Mouse (Mus musculus) induced T-regulatory cell, adult 2 months (primary cell): ENCODE measurements at regions not wholly inside any gene's neighbourhood (a gene's known extent, or its start where the extent isn't known, plus 50 kb on each side); places are given as distances from the start of the nearest gene placed in this dataset.

Source experiments
- DNase-seq: peaks from one replicate; pipeline ENCODE4 v3.0.0-alpha.2; 2012; ENCODE audit warnings: low read depth

DNA sequence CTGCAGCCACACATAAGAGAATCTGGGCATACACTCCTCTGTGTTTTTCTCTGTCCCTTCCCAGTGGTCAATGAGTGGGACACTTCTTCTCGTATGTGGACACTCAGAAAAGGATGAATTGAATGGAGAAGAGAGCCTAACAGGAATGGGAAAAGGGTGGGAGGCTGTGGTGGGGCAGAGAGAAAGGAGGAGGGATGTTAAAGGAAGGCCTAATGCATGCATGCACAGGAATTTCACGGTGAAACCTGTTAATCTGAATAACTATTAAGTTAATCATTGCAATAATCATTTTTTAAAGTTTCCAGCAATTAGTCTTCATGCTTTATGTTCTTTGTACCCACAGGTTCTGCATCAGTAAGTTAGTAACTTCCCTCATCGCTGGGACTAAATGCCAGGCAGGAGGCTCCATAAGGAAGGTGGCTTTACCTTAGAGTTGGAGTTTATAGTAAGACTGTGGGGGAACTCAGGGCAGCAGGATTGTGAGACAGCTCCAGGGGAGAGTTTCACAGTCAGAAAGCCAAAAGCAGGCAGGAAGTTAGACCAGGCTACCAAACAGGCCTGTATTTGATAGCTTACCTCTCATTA, 305.3 kb upstream of the Adamts16 start:
- no peak for DNase-seq

- DNase-seq, result no peak
These were observed 297.2 kb upstream of the Adamts16 start for GRCm38 (mm10) chr13:71138745-71139312.

DNA sequence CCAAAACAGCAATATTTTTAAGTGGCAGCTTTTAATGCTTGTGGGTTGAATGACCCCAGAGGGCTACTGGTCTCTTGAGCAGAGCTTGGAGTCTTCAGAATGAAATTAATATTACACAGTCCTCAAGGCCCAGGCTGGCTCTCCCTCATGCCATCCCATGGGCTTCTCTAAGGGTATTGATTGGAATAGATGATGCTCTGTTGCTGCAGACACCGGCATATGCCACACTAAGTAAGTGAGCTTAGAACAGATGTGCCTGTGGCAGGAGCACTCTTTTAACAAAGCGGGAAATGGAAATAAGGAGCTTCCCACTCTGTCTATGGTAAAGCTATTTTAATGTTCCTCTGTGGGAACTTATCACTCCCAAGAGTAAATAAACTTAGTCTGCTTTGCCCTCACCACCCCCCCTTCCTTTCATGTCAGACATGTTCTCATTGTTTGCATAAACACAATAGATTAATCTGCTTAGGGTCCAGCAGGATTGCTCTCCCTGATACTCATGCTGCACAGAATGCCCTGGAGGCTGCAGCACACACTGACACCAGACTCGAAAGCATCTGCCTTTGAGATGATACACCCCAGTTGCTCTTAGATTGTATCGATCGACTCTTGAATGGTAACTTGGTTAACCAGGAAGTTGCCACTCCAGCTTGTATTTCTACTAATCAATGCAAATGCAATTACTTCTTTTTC, 294.5 kb upstream of the Adamts16 start:
- no peak for DNase-seq

DNA sequence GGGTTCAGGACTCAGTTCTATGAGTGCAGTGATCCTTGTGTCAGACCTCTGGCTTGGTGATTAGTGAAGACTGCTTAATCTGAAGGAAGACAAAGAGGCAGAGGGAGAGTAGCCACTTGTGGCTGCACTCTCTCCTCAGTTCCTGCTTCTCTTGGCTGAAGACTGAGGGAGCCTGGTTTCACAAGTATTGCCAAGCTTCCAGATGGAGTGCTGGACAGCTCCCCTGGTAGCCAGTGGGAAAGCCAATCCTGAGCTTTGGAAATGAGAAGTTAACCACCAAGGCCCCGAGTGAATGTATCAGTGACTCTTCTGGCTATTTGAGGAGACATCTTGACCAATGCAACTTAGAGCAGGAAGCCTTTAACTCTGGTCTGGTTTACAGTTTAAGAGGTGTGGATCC, 279.9 kb upstream of the Adamts16 start:
- no peak for DNase-seq

DNA sequence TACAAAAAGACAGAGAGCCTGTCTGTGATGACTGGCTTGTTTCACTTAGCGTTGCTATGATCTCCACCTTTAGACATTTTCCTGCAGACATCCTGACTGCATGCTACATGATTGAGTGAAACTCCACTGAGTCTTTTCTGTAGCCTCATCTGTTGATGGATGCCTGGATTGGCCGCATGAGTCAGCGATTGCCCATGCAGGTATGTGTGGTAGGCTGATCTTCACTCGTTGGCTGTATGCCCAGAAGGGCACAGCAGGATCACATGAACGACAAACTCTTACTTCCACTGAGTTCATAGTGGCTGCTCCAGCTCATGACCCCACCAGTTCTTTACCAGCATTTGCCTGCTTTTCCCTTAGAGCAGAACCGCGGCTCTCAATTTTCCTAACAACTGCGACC, 266.6 kb upstream of the Adamts16 start:
- no peak for DNase-seq

DNA sequence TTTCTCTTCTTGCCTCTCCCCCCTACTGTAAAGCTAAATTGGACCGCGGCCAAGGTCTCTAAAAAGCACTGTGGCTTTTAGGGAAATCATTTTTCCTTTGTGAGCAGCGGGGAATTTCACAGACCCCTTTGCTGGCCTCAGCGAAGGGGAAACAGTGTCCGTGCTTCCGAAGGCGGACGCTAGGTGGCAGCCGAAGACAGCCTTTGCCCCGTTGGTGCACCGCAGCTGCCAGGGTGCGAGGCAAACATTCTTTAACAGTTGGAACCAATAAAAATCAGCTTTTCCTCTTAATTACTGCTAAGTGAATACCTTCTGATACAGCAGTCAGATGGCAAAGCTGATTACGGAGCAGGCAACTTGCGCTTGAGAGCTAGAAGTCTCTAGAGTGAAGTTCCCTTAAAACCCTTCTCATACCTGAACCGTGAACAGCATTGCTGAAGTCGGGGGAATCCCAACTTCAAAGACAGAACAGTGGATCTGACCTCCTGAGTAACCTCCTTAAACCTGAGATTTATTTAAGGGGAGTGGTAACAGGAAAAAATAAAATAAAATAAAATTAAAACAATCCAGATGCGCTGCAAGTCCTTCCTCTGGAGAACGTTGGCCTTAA, 263.7 kb upstream of the Adamts16 start:
- DNase-seq, result peak; percentile 0

- DNase-seq, result no peak
These were observed 263.0 kb upstream of the Adamts16 start for GRCm38 (mm10) chr13:71104419-71105228.

DNA sequence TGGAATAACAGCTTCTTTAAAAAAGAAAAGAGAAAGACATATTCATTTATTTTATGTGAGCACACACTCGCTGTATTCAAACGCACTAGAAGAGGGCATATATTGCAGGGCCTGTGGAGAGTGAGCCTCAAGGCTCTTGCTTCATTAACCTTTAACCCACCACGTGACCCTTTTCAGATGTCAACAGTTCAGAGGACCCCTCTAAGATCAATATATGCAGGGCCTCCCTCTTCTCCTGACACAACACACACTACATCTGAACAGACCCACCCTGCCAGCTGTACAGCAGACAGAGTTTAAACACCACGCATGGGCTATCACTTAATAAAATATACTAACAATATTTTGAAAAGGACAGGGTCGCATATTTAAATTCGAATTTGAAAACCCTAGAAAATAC, 242.7 kb upstream of the Adamts16 start:
- no peak for DNase-seq

DNA sequence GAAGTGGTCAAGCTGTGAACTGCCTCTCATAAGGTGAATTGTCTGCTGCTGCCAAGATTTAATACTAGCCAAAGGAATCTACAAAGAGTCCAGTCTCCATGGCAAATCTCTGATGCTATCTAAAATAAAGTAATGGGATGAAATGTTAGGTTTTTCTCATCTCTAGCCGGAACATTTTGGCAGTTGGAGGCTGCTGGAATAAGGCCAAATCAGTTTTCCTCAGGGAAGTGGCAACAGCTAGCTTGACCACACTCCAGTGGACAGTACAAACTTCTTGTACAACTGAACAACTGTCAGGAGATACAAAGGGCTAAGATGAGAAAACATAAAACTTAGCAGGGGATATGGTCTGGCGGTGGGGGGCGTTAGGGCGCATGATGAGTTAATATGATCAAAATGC, 234.3 kb upstream of the Adamts16 start:
- no peak for DNase-seq

DNA sequence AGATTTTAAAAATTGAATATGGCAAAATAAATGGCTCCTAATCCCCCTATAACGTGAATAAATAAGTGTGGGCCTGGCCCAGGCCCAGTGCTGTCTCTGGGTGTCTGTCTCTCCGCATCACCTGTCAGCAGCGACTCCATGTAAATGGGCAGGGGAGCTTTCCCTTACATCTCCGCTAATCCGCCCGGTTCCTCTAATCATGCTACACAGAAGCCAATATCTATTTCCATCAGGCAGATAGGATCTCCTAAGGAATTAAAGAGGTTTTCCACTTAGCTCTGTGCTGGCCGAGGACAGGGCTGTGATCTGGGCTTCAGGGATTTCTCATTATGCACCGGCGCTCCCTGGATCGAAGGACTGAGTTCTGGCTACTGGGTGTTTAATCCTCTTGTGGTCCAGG, 232.4 kb upstream of the Adamts16 start:
- no peak for DNase-seq

DNA sequence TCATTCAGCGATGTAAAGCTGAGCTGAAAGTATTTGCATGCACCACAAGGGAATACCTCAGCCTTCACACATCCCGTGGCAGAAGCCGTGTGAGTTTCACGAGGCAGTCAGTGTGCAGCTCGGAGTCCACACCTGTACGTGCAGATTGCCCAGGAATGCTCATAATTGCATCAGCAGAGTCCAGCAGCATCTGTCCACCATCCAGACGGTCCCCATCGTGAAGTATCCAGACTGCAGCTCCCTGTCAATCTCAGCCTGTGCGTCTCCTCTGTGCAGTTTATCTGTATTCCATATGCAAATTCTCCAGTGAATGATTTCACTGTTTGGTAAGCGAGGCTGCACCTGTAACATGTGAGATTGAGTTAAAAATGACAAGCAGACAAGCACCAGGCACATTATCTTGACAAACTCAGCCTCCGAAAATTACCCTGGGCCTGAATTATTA, 227.2 kb upstream of the Adamts16 start:
- DNase-seq, result no peak

DNA sequence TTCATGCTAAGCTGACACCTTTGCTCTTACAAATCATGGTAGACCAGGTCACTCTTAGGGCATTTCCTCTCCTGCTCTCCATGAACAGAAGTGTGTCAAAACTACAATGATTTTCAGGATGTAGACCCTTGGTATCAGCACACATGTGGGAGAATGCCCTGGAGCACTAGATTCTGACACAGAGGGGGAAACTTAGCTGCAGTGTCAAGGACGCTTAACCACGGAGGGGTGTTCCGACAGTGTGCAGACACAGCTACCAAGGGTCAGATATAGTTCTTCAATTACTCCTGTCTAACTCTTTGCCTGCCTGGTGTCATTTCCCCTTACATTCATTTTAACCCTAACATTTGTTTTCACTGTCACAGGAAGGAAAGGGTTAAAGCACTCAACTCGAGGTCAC, 226.4 kb upstream of the Adamts16 start:
- no peak for DNase-seq

GRCm38 (mm10) chr13:71065568-71065967, 224.0 kb upstream of the Adamts16 start:
- no peak for DNase-seq

GRCm38 (mm10) chr13:71064590-71065307, 223.1 kb upstream of the Adamts16 start:
- no peak for DNase-seq

GRCm38 (mm10) chr13:71053361-71054264, 212.0 kb upstream of the Adamts16 start:
- no peak for DNase-seq

DNA sequence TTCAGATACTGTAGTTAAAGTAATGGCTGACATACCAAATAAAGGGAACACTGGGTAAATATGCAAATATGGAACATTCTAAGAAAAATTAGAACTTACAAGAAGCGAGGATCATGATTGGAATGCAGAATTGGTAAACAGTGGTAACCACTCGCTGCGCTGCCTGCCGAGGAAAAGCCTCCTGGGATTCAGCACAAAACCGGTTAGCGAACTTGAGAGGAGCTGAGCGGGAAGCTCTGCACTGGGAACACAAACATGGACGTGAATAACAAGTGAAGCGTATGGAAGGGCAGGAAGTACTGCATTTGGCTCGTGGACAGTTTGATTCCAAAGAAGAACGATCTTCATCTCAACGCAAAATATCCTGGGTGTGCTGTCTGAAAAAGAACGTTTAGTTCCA, 209.0 kb upstream of the Adamts16 start:
- DNase-seq, result no peak

GRCm38 (mm10) chr13:71036000-71036399, 194.4 kb upstream of the Adamts16 start:
- no peak for DNase-seq

- DNase-seq, result no peak
These were observed 193.5 kb upstream of the Adamts16 start for GRCm38 (mm10) chr13:71034926-71035687.

- peak; percentile 4 for DNase-seq
These were observed 166.6 kb upstream of the Adamts16 start for GRCm38 (mm10) chr13:71008216-71008615.

- DNase-seq, result peak; percentile 24
These were observed 164.5 kb upstream of the Adamts16 start for GRCm38 (mm10) chr13:71006117-71006516.
